Mouse (Mus musculus) right cerebral cortex, adult 18-20 months (tissue): ENCODE measurements around the gene Rrp1b.

ENCODE experiments used
- DNase-seq: peaks from one replicate; pipeline ENCODE4 v3.0.0; 2022; ENCODE audit warnings: mixed read lengths

Gene Rrp1b

GRCm38 (mm10) chr17:32034322-32034721, 1.6 kb upstream of the Rrp1b start:
- no peak for DNase-seq

GRCm38 (mm10) chr17:32036509-32037438, 874 bp downstream of the Rrp1b start:
- DNase-seq, result no peak

- no peak for DNase-seq
Observed at GRCm38 (mm10) chr17:32040263-32040662, 4.4 kb downstream of the Rrp1b start.

- DNase-seq, result peak; percentile 19
Observed at GRCm38 (mm10) chr17:32046541-32046940, 10.6 kb downstream of the Rrp1b start.

- DNase-seq, result no peak
Observed at GRCm38 (mm10) chr17:32048351-32048750, 12.5 kb downstream of the Rrp1b start.

- DNase-seq, result no peak
Observed at GRCm38 (mm10) chr17:32049914-32050313, 14.0 kb downstream of the Rrp1b start.

GRCm38 (mm10) chr17:32050609-32051008, 14.7 kb downstream of the Rrp1b start:
- no peak for DNase-seq

GRCm38 (mm10) chr17:32052237-32053080, 16.6 kb downstream of the Rrp1b start:
- DNase-seq, result no peak

- DNase-seq, result no peak
Observed at GRCm38 (mm10) chr17:32053677-32054076, 17.8 kb downstream of the Rrp1b start.

GRCm38 (mm10) chr17:32057843-32058242, 21.9 kb downstream of the Rrp1b start:
- DNase-seq, result no peak

- peak; percentile 9 for DNase-seq
Observed at GRCm38 (mm10) chr17:32059084-32059483, 23.2 kb downstream of the Rrp1b start.

GRCm38 (mm10) chr17:32061219-32061618, 25.3 kb downstream of the Rrp1b start:
- DNase-seq, result no peak

- DNase-seq, result no peak
Observed at GRCm38 (mm10) chr17:32063654-32064053, 27.8 kb downstream of the Rrp1b start.

- DNase-seq, result peak; percentile 52
Observed at GRCm38 (mm10) chr17:32064762-32065161, 28.9 kb downstream of the Rrp1b start.

- no peak for DNase-seq
Observed at GRCm38 (mm10) chr17:32067541-32067940, 31.6 kb downstream of the Rrp1b start.

GRCm38 (mm10) chr17:32068381-32068780, 32.5 kb downstream of the Rrp1b start:
- DNase-seq, result no peak

GRCm38 (mm10) chr17:32068810-32069209, 32.9 kb downstream of the Rrp1b start:
- DNase-seq, result no peak

GRCm38 (mm10) chr17:32073359-32073758, 37.5 kb downstream of the Rrp1b start:
- peak; percentile 75 for DNase-seq

- no peak for DNase-seq
Observed at GRCm38 (mm10) chr17:32074658-32075057, 38.8 kb downstream of the Rrp1b start.

GRCm38 (mm10) chr17:32075164-32075563, 39.3 kb downstream of the Rrp1b start:
- peak; percentile 43 for DNase-seq

GRCm38 (mm10) chr17:32083351-32083750, 47.5 kb downstream of the Rrp1b start:
- no peak for DNase-seq

- DNase-seq, result no peak
Observed at GRCm38 (mm10) chr17:32087069-32087468, 51.2 kb downstream of the Rrp1b start.

- no peak for DNase-seq
Observed at GRCm38 (mm10) chr17:32091032-32091363, 55.1 kb downstream of the Rrp1b start.
